Mouse (Mus musculus): ENCODE measurements around the gene Arpp21. TPM values are rescaled to one million over a fixed set of nuclear protein-coding genes. Genes with fewer than 3 reads are reported as not detected.
A peak's percentile ranks its signal among the peaks of the same experiment; 100 is the strongest.

Gene Arpp21
- polyA plus RNA-seq, 1 experiment from 2014 or later: 1.5 TPM

DNA sequence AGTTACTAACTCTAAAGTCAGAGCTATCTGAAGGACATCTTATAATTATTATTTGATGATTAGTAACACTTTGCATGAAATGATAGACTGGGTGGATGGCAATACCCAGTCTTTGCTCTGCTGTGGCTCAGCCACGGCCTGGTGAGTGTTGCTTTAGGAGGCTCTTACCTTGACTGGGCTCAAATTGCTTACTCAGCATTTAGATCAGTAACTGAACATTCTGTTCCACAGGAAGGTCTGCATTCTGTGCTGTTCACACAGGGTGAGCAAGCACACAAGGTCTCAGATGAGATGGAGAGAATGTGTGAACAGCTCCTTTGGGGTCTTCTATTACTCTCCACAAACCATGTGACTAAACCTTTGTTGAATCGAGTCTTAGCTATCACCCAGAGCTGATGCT lies 11.4 kb upstream of the Arpp21 start:
- Histone ChIP-seq H3K4me2 (no peak overlapping the region), H3K36me3 (no peaks in the 10 kb centered on the region), H3K4me1 (no peaks in the 10 kb centered on the region), H3K4me3 (replicated peaks) (no peak overlapping the region), H3K27me3 (no peaks in the 10 kb centered on the region), H3K27ac (no peak overlapping the region), H3K9ac (no peak overlapping the region), H3K9me3 (replicated peaks) (no peaks in the 10 kb centered on the region)
- WGBS: 77% methylated on average over 2 of the region's 2 CpGs
- ATAC-seq (replicated peaks; ENCODE audit: low FRiP score): no peak

GRCm38 (mm10) chr9:112238168-112238567 lies 2.4 kb upstream of the Arpp21 start:
- no peak overlapping the region for H3K27ac ChIP-seq
- peaks cover 17% of the 10 kb centered on the region for H3K4me1 ChIP-seq
- ATAC-seq (replicated peaks; ENCODE audit: low FRiP score): no peak
- 80% methylated on average over 9 of the region's 9 CpGs for WGBS
- no peaks in the 10 kb centered on the region for H3K9me3 ChIP-seq (replicated peaks)
- H3K27me3 ChIP-seq: peaks cover 50% of the 10 kb centered on the region
- H3K4me2 ChIP-seq: no peak overlapping the region
- H3K9ac ChIP-seq: no peak overlapping the region
- H3K4me3 ChIP-seq (replicated peaks): no peak overlapping the region
- H3K36me3 ChIP-seq: no peaks in the 10 kb centered on the region

DNA sequence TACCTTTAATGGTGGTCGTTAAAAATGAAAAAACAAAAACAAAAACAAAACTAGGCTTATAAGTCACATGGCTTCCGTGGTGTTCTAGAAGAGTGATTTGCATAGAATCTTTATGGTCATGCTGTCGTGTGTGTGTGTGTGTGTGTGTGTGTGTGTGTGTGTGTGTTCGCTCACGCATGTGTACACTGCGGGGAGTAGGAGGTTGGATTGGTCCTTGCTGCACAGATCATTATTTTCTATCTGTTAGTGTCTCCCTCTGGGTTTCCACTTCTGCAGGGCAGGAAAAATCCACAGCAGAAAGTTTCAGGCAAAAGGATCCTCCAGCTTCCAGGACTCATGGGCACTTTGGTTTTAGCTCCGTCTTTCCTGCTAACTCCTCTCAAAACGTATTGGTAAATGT lies 813 bp upstream of the Arpp21 start:
- peaks cover 17% of the 10 kb centered on the region for H3K4me1 ChIP-seq
- peaks cover 66% of the 10 kb centered on the region for H3K27me3 ChIP-seq
- H3K9ac ChIP-seq: no peak overlapping the region
- H3K27ac ChIP-seq: no peak overlapping the region
- no peak overlapping the region for H3K4me3 ChIP-seq (replicated peaks)
- no peaks in the 10 kb centered on the region for H3K9me3 ChIP-seq (replicated peaks)
- H3K36me3 ChIP-seq: no peaks in the 10 kb centered on the region
- no peak overlapping the region for H3K4me2 ChIP-seq
- ATAC-seq (replicated peaks; ENCODE audit: low FRiP score): no peak
- 78% methylated on average over 8 of the region's 8 CpGs for whole genome bisulfite sequencing

DNA sequence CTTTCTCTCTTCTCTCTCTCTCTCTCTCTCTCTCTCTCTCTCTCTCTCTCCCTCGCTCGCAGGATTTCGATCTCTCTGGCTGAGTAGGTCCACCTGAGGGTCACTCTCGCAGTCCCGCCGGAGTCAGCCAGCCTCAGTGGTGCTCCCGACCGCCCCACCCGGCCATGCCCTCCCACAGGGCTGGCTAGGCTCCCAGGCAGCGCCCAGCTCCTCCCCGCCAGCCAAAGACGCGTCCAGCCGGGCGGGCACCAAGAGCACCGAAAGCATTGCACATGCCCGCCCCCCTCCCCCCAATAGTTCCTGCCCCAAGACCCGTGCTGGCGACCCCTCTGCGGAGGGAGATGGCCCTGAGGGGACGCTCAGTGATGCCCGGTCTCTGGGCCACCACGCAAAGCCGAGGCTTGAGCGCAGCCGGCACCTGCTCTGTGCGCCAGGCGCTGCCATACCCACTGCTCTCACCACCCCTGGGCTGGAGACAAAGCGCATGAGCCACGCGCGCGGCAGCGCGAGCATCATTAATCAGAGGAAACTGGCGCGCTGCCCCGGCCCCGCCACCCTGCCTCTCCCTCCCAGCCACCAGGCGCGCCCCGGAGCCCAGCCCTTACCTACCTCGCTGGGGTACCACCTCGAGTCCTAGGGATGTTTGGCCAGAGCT lies 570 bp downstream of the Arpp21 start:
- WGBS: under 1% methylated on average over 44 of the region's 44 CpGs
- H3K36me3 ChIP-seq: no peaks in the 10 kb centered on the region
- H3K9ac ChIP-seq: 0 out of 2 replicates have a peak overlapping the region, but pooled peaks have one; percentile 10
- H3K4me1 ChIP-seq: peaks cover 17% of the 10 kb centered on the region
- peaks cover 77% of the 10 kb centered on the region for H3K27me3 ChIP-seq
- ATAC-seq (replicated peaks; ENCODE audit: low FRiP score): peak; percentile 86
- H3K4me3 ChIP-seq (replicated peaks): peak overlapping the region; percentile 46
- peak overlapping the region; percentile 91 for H3K4me2 ChIP-seq
- no peaks in the 10 kb centered on the region for H3K9me3 ChIP-seq (replicated peaks)
- no peak overlapping the region for H3K27ac ChIP-seq

GRCm38 (mm10) chr9:112234505-112235024 lies 1.2 kb downstream of the Arpp21 start:
- Histone ChIP-seq H3K27me3 (peaks cover 80% of the 10 kb centered on the region), H3K27ac (no peak overlapping the region), H3K4me3 (replicated peaks) (peak overlapping the region; percentile 46), H3K4me2 (peak overlapping the region; percentile 91), H3K36me3 (no peaks in the 10 kb centered on the region), H3K4me1 (peaks cover 17% of the 10 kb centered on the region), H3K9ac (0 out of 2 replicates have a peak overlapping the region, but pooled peaks have one; percentile 10), H3K9me3 (replicated peaks) (no peaks in the 10 kb centered on the region)
- peak; percentile 65 for ATAC-seq (replicated peaks; ENCODE audit: low FRiP score)
- WGBS: under 1% methylated on average over 24 of the region's 24 CpGs

DNA sequence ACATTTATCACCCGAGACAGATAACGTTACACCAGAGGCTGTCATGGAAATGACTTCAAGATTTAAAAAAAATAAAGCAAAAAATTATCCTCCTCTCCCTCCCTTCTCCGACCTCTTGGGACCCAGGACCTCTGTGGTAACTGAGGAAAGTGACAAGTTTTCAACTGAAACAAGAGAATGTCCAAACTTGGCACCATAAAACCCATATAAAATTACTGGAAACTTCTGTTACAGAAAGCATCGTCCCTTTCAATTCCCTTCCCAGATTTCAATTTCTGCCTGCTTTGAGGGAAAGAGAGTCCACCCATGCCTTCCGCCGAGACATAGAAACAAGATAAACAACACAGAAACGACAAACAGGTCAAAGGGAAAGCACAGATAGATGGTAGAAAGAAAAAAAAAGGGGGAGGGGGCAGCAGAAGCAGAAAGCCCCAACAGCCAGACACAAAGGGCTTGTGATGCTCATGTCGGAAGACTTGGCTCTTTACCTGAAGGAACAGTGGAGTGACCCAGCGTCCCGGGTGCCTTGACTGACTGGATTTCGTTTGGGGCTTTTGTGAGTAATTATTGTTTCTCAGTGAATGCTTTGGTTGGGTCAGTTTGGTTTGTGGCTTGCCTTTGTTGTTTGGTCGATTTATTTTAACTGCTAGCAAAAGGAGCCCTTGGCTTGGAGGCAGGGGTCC lies 1.8 kb downstream of the Arpp21 start:
- Histone ChIP-seq H3K36me3 (no peaks in the 10 kb centered on the region), H3K9ac (no peak overlapping the region), H3K4me1 (peaks cover 17% of the 10 kb centered on the region), H3K27me3 (peaks cover 80% of the 10 kb centered on the region), H3K9me3 (replicated peaks) (no peaks in the 10 kb centered on the region), H3K4me2 (peak overlapping the region; percentile 91), H3K4me3 (replicated peaks) (peak overlapping the region; percentile 46), H3K27ac (no peak overlapping the region)
- no peak for ATAC-seq (replicated peaks; ENCODE audit: low FRiP score)
- WGBS: 13% methylated on average over 12 of the region's 12 CpGs

DNA sequence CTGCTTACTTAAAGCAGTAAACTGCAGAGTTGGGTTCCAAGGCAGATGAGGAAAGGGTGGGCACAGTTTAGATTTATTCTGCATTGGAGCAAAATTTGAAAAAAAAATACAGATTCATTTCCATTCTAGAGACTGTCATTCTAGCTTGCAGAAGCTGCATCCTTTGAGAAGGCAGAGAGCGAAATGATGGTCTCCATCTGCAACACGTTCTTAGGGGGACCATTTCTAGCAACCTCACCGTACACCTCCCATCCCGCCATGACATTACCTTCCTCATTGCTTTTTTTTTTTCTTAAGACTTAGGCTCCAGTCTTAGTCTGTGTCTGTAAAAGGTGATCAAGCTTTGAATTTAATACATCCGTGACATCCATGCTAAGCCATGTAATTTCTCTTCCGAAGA lies 2.4 kb downstream of the Arpp21 start:
- ATAC-seq (replicated peaks; ENCODE audit: low FRiP score): no peak

DNA sequence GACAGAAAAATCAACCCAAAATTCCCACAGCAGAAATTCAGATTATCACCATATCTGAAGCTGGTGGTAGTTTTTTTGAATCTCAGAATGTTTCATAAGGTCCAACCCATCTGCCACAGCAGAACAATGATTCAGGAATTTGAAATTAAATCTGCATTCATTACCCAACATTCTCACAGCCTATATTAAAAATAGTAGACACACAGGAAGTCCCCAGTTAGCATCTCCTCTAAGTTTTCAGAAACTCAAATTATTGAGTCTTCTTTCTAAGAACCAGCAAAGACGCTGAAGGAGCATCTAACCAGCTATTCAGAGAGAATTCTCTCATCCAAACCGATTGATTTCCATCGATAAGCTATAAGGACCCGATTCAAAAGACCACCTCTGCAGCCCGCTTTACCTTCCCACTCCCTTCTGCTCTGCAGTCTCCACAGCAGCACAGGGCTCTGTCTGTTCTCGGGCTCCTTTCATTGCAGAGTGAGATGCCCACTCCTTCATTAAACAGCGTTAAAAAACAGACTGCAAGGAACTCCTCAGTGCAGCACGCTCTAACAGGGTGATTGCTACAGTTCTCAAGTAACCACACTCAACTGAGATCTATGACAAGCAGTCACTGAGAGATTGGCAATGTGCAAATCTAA lies 3.7 kb downstream of the Arpp21 start:
- H3K4me2 ChIP-seq: no peak overlapping the region
- WGBS: 65% methylated on average over 8 of the region's 8 CpGs
- peaks cover 17% of the 10 kb centered on the region for H3K4me1 ChIP-seq
- H3K27me3 ChIP-seq: peaks cover 72% of the 10 kb centered on the region
- no peaks in the 10 kb centered on the region for H3K36me3 ChIP-seq
- no peak overlapping the region for H3K27ac ChIP-seq
- H3K4me3 ChIP-seq (replicated peaks): no peak overlapping the region
- no peak overlapping the region for H3K9ac ChIP-seq
- no peaks in the 10 kb centered on the region for H3K9me3 ChIP-seq (replicated peaks)
- no peak for ATAC-seq (replicated peaks; ENCODE audit: low FRiP score)

More for the DNA sequence above, 2.4 kb downstream of the Arpp21 start:
- 69% methylated on average over 6 of the region's 6 CpGs for WGBS
- peaks cover 17% of the 10 kb centered on the region for H3K4me1 ChIP-seq
- no peak overlapping the region for H3K27ac ChIP-seq
- no peaks in the 10 kb centered on the region for H3K9me3 ChIP-seq (replicated peaks)
- peaks cover 84% of the 10 kb centered on the region for H3K27me3 ChIP-seq
- H3K4me2 ChIP-seq: no peak overlapping the region; the same call in 1 of the 2 replicates
- no peak overlapping the region for H3K4me3 ChIP-seq (replicated peaks)
- no peaks in the 10 kb centered on the region for H3K36me3 ChIP-seq
- no peak overlapping the region for H3K9ac ChIP-seq

DNA sequence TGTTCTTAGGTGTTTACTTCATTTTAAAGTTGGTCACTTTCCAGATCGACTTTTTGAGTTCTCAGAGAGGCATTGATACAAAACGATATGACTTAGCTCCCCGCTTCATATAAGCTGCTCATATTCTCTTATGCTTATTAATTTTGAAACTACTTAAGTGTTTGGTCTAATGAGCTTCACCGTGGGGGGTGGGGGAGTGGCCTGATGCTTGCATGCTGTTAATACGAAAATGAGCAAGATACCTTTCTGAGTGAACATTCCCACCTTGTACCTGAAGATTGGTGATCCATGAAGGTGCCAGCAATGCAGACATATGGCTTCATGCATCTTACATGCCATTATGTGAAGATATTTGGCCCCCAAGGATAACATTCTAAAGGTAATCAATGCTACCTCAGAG lies 4.4 kb downstream of the Arpp21 start:
- H3K4me1 ChIP-seq: peaks cover 17% of the 10 kb centered on the region
- no peak overlapping the region for H3K27ac ChIP-seq
- no peak overlapping the region for H3K4me3 ChIP-seq (replicated peaks)
- peaks cover 66% of the 10 kb centered on the region for H3K27me3 ChIP-seq
- H3K36me3 ChIP-seq: no peaks in the 10 kb centered on the region
- no peak for ATAC-seq (replicated peaks; ENCODE audit: low FRiP score)
- no peak overlapping the region for H3K4me2 ChIP-seq
- WGBS: 83% methylated on average over 5 of the region's 5 CpGs
- H3K9ac ChIP-seq: no peak overlapping the region
- no peaks in the 10 kb centered on the region for H3K9me3 ChIP-seq (replicated peaks)

DNA sequence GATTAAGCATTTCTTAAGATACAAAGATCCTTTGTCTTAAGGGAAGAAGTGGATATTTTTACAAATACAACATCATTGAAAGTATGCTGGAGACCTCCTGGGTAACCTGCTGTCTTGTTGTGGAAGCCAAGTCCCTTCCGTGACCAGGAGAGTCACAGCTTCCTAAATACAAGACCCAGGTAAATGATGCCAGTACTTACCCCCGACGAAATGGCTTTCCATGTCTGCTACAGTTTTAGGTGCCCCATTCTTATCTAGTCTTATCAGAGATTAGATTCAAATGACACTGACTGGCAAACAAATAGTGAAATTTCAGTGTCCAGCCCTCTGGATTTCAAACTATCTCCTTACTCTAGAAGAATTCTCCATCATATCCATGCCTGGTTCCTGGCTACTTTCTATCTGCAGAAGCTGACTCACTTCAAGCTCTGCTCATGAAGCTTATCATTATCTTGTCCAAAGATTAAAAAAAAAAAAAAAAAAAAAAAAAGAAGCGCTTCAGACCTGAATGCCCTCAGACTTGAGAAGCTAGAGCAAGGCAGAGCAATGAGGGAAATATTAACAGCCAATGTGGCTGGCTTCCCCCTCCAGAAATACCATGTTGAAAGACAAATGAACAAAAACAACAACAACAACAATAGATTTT lies 4.9 kb downstream of the Arpp21 start:
- H3K4me1 ChIP-seq: peaks cover 17% of the 10 kb centered on the region
- no peaks in the 10 kb centered on the region for H3K36me3 ChIP-seq
- H3K9ac ChIP-seq: no peak overlapping the region
- H3K27me3 ChIP-seq: peaks cover 62% of the 10 kb centered on the region
- H3K4me3 ChIP-seq (replicated peaks): no peak overlapping the region
- no peaks in the 10 kb centered on the region for H3K9me3 ChIP-seq (replicated peaks)
- no peak overlapping the region for H3K4me2 ChIP-seq
- ATAC-seq (replicated peaks; ENCODE audit: low FRiP score): no peak
- 87% methylated on average over 4 of the region's 4 CpGs for WGBS
- H3K27ac ChIP-seq: no peak overlapping the region

- H3K9me3 ChIP-seq (replicated peaks): no peaks in the 10 kb centered on the region
- no peaks in the 10 kb centered on the region for H3K4me1 ChIP-seq
- H3K4me2 ChIP-seq: no peak overlapping the region
- H3K27me3 ChIP-seq: peaks cover 38% of the 10 kb centered on the region
- WGBS: 80% methylated on average over 3 of the region's 3 CpGs
- H3K4me3 ChIP-seq (replicated peaks): no peak overlapping the region
- no peaks in the 10 kb centered on the region for H3K36me3 ChIP-seq
- no peak overlapping the region for H3K27ac ChIP-seq
- H3K9ac ChIP-seq: no peak overlapping the region
- ATAC-seq (replicated peaks; ENCODE audit: low FRiP score): no peak
These were observed 7.3 kb downstream of the Arpp21 start for GRCm38 (mm10) chr9:112228470-112228869.

- ATAC-seq (replicated peaks; ENCODE audit: low FRiP score): no peak
- H3K4me1 ChIP-seq: no peaks in the 10 kb centered on the region
- H3K9ac ChIP-seq: no peak overlapping the region
- no peak overlapping the region for H3K4me2 ChIP-seq
- no peaks in the 10 kb centered on the region for H3K9me3 ChIP-seq (replicated peaks)
- WGBS: 57% methylated on average over 13 of the region's 13 CpGs
- H3K36me3 ChIP-seq: no peaks in the 10 kb centered on the region
- H3K27ac ChIP-seq: no peak overlapping the region
- no peak overlapping the region for H3K4me3 ChIP-seq (replicated peaks)
- peaks cover 25% of the 10 kb centered on the region for H3K27me3 ChIP-seq
These were observed 8.6 kb downstream of the Arpp21 start for GRCm38 (mm10) chr9:112227174-112227573.
